Mouse (Mus musculus) embryonic facial prominence, embryonic 11.5 days (tissue): ENCODE data around the gene Ehd4. TPM values are rescaled to one million over a fixed set of nuclear protein-coding genes. Genes with fewer than 3 reads are reported as not detected.

Source experiments
- ATAC-seq: fragments of 200-750 bp; cut with Nextera tagmentation; replicated peaks from 2 replicates; pipeline ENCODE4 v1.8.0; 2017; ENCODE audit warnings: low read depth; ENCODE audit not compliant: insufficient number of reproducible peaks, low FRiP score, low TSS enrichment
- DNase-seq: peaks from one replicate; pipeline ENCODE4 v3.0.0-alpha.2; 2015; ENCODE audit warnings: low spot score
- H3K27ac ChIP-seq: fragments of 300-500 bp; sonication (generic); replicated peaks from 2 replicates; pipeline ENCODE4 v1.5.1; 2014; ENCODE audit warnings: mild to moderate bottlenecking, low read depth, low read length, control low read depth
- H3K27me3 ChIP-seq: fragments of 300-500 bp; sonication (generic); 2 replicates; pipeline ENCODE4 v1.6.1; 2014; ENCODE audit warnings: mild to moderate bottlenecking, low read length, moderate library complexity, mixed read lengths; ENCODE audit not compliant: control insufficient read depth, insufficient read depth
- H3K36me3 ChIP-seq: fragments of 300-500 bp; sonication (generic); replicated peaks from 2 replicates; pipeline ENCODE4 v1.6.1; 2014; ENCODE audit warnings: low read depth, mild to moderate bottlenecking, low read length, moderate library complexity, mixed read lengths; ENCODE audit not compliant: control insufficient read depth, insufficient read depth
- H3K4me1 ChIP-seq: fragments of 300-500 bp; sonication (generic); 2 replicates; pipeline ENCODE4 v1.6.1; 2014; ENCODE audit warnings: low read length, mixed read lengths; ENCODE audit not compliant: control insufficient read depth, insufficient read depth
- H3K4me2 ChIP-seq: fragments of 300-500 bp; sonication (generic); 2 replicates; pipeline ENCODE4 v1.6.1; 2014; ENCODE audit warnings: low read depth, mild to moderate bottlenecking, control low read depth, low read length, moderate library complexity
- H3K4me3 ChIP-seq: fragments of 300-500 bp; sonication (generic); 2 replicates; pipeline ENCODE4 v1.5.1; 2014; ENCODE audit warnings: low read depth, low read length, control low read depth
- H3K9ac ChIP-seq: fragments of 300-500 bp; sonication (generic); replicated peaks from 2 replicates; pipeline ENCODE4 v1.6.1; 2014; ENCODE audit warnings: mild to moderate bottlenecking, control low read depth, low read length
- H3K9me3 ChIP-seq: fragments of 300-500 bp; sonication (generic); replicated peaks from 2 replicates; pipeline ENCODE4 v1.6.1; 2016; ENCODE audit warnings: mild to moderate bottlenecking, low read length, inconsistent platforms, mixed read lengths; ENCODE audit not compliant: control insufficient read depth
- WGBS: fragments of 180-500 bp; shearing (Covaris S2); extraction: QIAGEN DNeasy Blood & Tissue Kit; methylation state at CpG from one replicate; pipeline ENCODE4 v1.1.7; 2014; 5-methylcytosine and 5-hydroxymethylcytosine counted together
- polyA plus RNA-seq: library from polyadenylated mRNA; unstranded; fragments of >200 nt; fragmentation: Nextera tagmentation; extraction: Ambion mirVana; gene quantifications from 2 replicates; pipeline ENCODE4 v1.2.1, GENCODE M21; 2014

Ehd4 gene
- polyA plus RNA-seq, 1 experiment from 2014 or later, result 11.9 TPM

DNA sequence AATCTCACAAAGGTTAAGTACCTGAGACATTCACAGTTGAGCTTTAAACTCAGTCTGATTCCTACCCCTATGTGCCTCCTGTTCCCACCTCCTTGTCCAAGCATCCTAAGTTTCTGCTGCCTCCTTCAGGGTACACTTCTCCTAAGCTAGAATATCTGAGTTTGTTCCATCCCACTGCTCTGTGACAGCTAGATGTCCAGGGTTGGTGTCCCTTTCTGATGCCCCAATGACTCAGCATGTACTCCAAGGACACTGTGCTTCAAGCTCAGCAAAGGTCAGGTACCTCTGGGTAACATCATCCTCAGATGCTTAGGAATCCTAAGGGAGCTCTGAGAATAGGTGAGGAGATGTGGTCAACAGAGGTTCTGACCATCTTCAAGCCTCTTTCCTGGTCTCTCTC lies 26.4 kb downstream of the Ehd4 start:
- Histone ChIP-seq H3K4me3 (no peak overlapping the region), H3K4me1 (no peaks in the 10 kb centered on the region), H3K4me2 (no peak overlapping the region), H3K27ac (no peak overlapping the region), H3K36me3 (no peaks in the 10 kb centered on the region), H3K9ac (no peak overlapping the region), H3K9me3 (no peaks in the 10 kb centered on the region), H3K27me3 (no peaks in the 10 kb centered on the region)
- ATAC-seq (no peak), DNase-seq (no peak)

DNA sequence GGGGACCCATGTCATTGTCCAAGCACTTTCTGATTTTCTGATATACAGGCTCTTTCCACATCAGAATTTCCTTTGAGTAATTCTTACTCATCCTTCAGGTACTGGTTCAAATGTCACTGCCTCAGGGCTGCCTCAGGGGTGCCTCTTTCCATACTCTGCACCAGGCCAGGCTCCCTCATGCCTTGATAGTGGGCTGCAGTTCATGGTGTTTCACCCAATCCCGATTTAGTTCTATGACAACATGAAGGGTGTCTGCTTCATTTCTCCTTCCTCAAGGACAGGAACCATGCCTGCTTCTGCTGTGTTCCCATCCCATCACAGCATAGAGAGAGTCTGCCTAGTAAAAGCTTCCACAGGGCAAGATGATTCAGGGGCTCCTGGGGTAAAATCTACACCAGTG lies 27.5 kb downstream of the Ehd4 start:
- Histone ChIP-seq H3K9me3 (no peaks in the 10 kb centered on the region), H3K4me3 (no peak overlapping the region), H3K4me2 (no peak overlapping the region), H3K9ac (no peak overlapping the region), H3K4me1 (no peaks in the 10 kb centered on the region), H3K27me3 (no peaks in the 10 kb centered on the region), H3K27ac (no peak overlapping the region), H3K36me3 (no peaks in the 10 kb centered on the region)
- ATAC-seq (no peak), DNase-seq (no peak)
- 75% methylated on average over 1 of the region's 1 CpGs for WGBS

DNA sequence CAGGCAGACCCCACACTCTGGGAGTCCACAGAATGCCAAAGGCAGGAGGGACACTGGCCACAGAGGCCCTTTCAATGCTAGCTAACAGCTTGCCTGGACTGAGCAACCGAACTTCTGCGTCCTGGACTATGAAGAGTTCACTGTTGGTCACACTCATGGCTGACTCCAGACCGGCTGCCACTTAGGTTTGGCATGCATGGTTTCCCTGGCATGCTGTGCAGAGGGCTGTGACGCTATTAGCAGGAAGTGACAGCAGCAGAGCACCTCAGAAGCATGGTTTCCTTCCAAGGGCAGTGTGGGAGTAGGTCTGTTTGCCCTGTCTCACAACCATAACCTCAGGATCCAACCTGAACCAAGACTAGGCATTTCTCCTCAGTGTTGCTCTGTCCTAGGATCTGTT lies 28.0 kb downstream of the Ehd4 start:
- Histone ChIP-seq H3K9me3 (no peaks in the 10 kb centered on the region), H3K4me1 (no peaks in the 10 kb centered on the region; the same call in 1 of the 2 replicates), H3K27ac (no peak overlapping the region), H3K4me3 (no peak overlapping the region), H3K36me3 (no peaks in the 10 kb centered on the region), H3K4me2 (no peak overlapping the region), H3K9ac (no peak overlapping the region), H3K27me3 (no peaks in the 10 kb centered on the region)
- WGBS, result 85% methylated on average over 4 of the region's 4 CpGs
- DNase-seq (no peak), ATAC-seq (no peak)

DNA sequence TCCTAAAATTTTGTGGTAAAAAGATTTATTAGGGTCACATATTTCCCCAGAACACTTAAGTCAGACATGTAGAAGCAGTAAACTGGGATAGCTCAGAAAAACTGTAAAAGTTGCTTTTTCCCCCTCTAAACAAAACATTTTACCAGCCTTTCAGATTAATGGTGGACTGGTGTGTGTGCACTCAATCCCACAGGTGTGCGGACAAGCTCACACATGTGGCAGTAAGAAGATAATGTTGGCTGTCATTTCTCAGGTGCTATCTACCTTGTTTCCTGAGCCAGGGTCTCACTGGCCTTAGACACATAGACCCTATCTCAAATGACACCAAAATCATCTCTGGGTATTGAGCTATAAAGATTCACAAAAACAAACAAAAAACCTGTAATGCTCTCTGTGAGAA lies 28.9 kb downstream of the Ehd4 start:
- Histone ChIP-seq H3K27me3 (no peaks in the 10 kb centered on the region), H3K9me3 (no peaks in the 10 kb centered on the region), H3K9ac (no peak overlapping the region), H3K4me2 (no peak overlapping the region), H3K27ac (no peak overlapping the region), H3K36me3 (no peaks in the 10 kb centered on the region), H3K4me3 (no peak overlapping the region), H3K4me1 (no peaks in the 10 kb centered on the region; the same call in 1 of the 2 replicates)
- WGBS, result 94% methylated on average over 1 of the region's 1 CpGs
- ATAC-seq (no peak), DNase-seq (no peak)

DNA sequence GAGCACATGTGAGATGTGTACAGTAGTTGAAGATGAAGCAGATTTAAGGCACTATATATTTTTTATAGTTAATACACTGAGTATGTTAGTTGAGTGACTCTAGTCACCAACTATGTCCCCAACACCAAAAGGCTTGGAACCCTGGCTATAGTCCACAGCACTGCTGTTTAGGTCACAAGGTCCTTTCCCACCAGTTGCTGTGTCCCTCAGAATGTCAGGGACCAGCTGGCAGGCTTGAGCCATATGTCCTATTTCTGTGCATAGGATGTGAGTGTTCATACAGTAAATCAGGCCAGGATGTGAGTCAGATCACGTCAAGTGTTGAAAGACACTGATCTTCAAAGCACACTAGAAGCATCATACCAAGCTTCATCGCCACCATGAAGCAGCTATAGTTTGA lies 29.5 kb downstream of the Ehd4 start:
- H3K4me2 ChIP-seq, result no peak overlapping the region
- DNase-seq, result no peak
- 88% methylated on average over 2 of the region's 2 CpGs for WGBS

DNA sequence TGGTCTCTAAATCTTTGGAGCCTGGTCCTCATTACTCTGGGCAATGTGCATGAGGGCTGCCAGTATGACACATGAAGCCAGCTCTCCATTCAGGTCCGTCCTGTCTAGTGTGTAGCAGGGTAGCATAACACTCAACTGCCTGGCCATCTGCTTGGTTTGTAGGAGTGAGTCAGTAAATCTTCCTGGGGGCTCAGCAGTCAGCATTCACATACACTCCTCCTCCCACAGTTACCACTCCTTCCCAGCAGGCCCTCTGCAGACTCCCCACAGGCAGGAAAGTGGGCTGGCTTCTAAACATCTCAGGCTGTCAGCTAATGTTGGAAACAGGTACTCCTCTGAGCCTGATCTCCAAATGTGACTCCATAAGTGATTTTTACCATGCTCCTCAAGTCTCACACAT lies 30.3 kb downstream of the Ehd4 start:
- Histone ChIP-seq H3K27ac (no peak overlapping the region), H3K9ac (no peak overlapping the region), H3K9me3 (no peaks in the 10 kb centered on the region), H3K4me1 (no peaks in the 10 kb centered on the region; the same call in 1 of the 2 replicates), H3K4me2 (no peak overlapping the region), H3K4me3 (no peak overlapping the region), H3K27me3 (no peaks in the 10 kb centered on the region), H3K36me3 (no peaks in the 10 kb centered on the region)
- DNase-seq (no peak), ATAC-seq (no peak)
- WGBS, result 44% methylated on average over 1 of the region's 1 CpGs

More for the DNA sequence above, 29.5 kb downstream of the Ehd4 start:
- Histone ChIP-seq H3K27ac (no peak overlapping the region), H3K9me3 (no peaks in the 10 kb centered on the region), H3K9ac (no peak overlapping the region), H3K4me1 (no peaks in the 10 kb centered on the region; the same call in 1 of the 2 replicates), H3K27me3 (no peaks in the 10 kb centered on the region), H3K36me3 (no peaks in the 10 kb centered on the region), H3K4me3 (no peak overlapping the region)
- no peak for ATAC-seq

DNA sequence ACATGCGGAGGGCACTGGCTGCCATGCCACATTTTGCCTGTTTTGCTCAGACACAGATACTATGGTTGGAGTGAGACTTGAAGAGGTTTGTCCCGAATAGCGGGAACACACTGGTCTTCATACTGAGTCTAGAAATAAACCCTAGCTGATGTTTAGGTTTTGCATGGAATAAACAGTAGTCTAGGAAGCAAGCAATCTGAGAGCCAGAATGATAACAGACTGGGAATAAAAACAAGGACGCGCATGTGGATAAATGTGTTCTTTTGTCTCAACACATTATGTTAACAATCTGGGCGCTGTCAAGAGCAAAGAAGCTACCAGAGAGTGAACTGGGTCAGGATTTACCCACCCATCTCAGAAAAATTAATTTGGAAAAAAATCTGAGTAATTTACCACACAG lies 31.4 kb downstream of the Ehd4 start:
- no peak overlapping the region for H3K4me3 ChIP-seq
- no peak overlapping the region for H3K9ac ChIP-seq
- 91% methylated on average over 6 of the region's 6 CpGs for WGBS
- H3K27ac ChIP-seq, result no peak overlapping the region
- no peaks in the 10 kb centered on the region for H3K9me3 ChIP-seq
- no peaks in the 10 kb centered on the region for H3K27me3 ChIP-seq
- DNase-seq (no peak), ATAC-seq (no peak)
- H3K36me3 ChIP-seq, result no peaks in the 10 kb centered on the region
- no peak overlapping the region for H3K4me2 ChIP-seq
- H3K4me1 ChIP-seq, result no peaks in the 10 kb centered on the region; the same call in 1 of the 2 replicates

DNA sequence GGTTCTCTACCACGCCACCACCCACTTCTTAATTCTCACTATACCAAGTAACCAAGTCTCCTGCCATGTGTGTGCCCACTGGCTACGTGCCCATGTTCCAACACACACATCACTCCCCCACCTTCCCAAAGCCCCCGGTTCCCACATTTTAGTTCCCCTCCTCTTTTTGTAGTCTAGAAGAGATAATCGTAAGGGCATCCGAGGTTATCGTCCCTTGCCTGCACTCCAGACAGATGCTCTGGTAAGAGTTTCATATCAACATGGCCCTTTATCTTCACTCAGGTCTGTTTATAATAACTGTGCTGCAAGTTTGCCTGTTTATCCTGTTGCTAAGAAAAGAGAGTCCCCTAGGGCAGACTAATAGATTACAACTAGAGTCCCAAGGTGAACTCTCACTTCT lies 37.1 kb downstream of the Ehd4 start:
- no peak overlapping the region for H3K9ac ChIP-seq
- WGBS, result 89% methylated on average over 6 of the region's 6 CpGs
- no peak overlapping the region for H3K27ac ChIP-seq
- ATAC-seq (no peak), DNase-seq (no peak)
- H3K4me1 ChIP-seq, result no peaks in the 10 kb centered on the region; the same call in 1 of the 2 replicates
- H3K27me3 ChIP-seq, result no peaks in the 10 kb centered on the region
- H3K4me2 ChIP-seq, result no peak overlapping the region
- H3K36me3 ChIP-seq, result no peaks in the 10 kb centered on the region
- H3K9me3 ChIP-seq, result no peaks in the 10 kb centered on the region
- H3K4me3 ChIP-seq, result no peak overlapping the region
